Mouse (Mus musculus) heart, embryonic 16.5 days (tissue): ENCODE data around the gene Ppp1r11. TPM values are rescaled to one million over a fixed set of nuclear protein-coding genes. Genes with fewer than 3 reads are reported as not detected.

ENCODE experiments used
- ATAC-seq: fragments of 200-750 bp; cut with Nextera tagmentation; replicated peaks from 2 replicates; pipeline ENCODE4 v1.8.0; 2017; ENCODE audit warnings: moderate number of reproducible peaks; ENCODE audit not compliant: insufficient read depth, low FRiP score; ENCODE audit errors: extremely low read depth
- H3K27ac ChIP-seq: fragments of 300-500 bp; sonication (generic); 2 replicates; pipeline ENCODE4 v1.5.1; 2014; ENCODE audit warnings: mild to moderate bottlenecking, low read length, control low read depth, moderate library complexity
- H3K27me3 ChIP-seq: fragments of 300-500 bp; sonication (generic); 2 replicates; pipeline ENCODE4 v1.6.1; 2014; ENCODE audit warnings: low read length, mixed read lengths; ENCODE audit not compliant: control insufficient read depth, insufficient read depth
- H3K36me3 ChIP-seq: fragments of 300-500 bp; sonication (generic); 2 replicates; pipeline ENCODE4 v1.6.1; 2014; ENCODE audit not compliant: control insufficient read depth, insufficient read depth
- H3K4me1 ChIP-seq: fragments of 300-500 bp; sonication (generic); 2 replicates; pipeline ENCODE4 v1.6.1; 2014; ENCODE audit warnings: low read length, mixed read lengths; ENCODE audit not compliant: control insufficient read depth, insufficient read depth
- H3K4me2 ChIP-seq: fragments of 300-500 bp; sonication (generic); 2 replicates; pipeline ENCODE4 v1.6.1; 2014; ENCODE audit warnings: low read depth, mild to moderate bottlenecking, control low read depth, low read length
- H3K4me3 ChIP-seq: fragments of 300-500 bp; sonication (generic); 2 replicates; pipeline ENCODE4 v1.5.1; 2014; ENCODE audit warnings: mild to moderate bottlenecking, control low read depth, low read length
- H3K9ac ChIP-seq: fragments of 300-500 bp; sonication (generic); 2 replicates; pipeline ENCODE4 v1.6.1; 2014; ENCODE audit warnings: low read length, control low read depth
- H3K9me3 ChIP-seq: fragments of 300-500 bp; sonication (generic); replicated peaks from 2 replicates; pipeline ENCODE4 v1.6.1; 2016; ENCODE audit warnings: low read length; ENCODE audit not compliant: control insufficient read depth
- WGBS: fragments of 180-500 bp; shearing (Covaris S2); extraction: QIAGEN DNeasy Blood & Tissue Kit; methylation state at CpG from one replicate; pipeline ENCODE4 v1.1.7; 2014; 5-methylcytosine and 5-hydroxymethylcytosine counted together
- polyA plus RNA-seq: library from polyadenylated mRNA; unstranded; fragments of >200 nt; fragmentation: Nextera tagmentation; extraction: Ambion mirVana; gene quantifications from 2 replicates; pipeline ENCODE4 v1.2.1, GENCODE M21; 2015

Gene Ppp1r11
- polyA plus RNA-seq, 1 experiment from 2014 or later, result 81.4 TPM

DNA sequence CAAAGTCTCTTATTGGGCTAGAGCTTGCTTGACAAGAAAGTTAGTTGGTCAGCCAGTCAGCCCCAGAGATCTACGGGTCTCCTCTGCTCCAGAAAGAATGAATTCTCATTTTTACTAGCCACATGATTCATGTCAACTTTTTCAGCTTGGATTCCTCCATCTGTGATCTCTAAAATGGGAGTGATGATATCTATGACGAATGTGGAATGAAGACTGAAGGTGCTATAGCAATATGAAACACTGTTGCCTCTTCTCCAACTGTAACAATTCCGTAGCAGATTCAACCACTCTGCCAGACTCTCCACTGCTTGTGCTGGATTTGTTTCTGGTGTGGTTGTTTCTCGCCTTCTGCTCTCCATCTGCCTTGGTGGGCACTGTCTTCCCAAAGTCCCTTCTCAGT is 20.4 kb downstream of the Ppp1r11 start:
- H3K27ac ChIP-seq, result no peak overlapping the region
- H3K4me2 ChIP-seq, result no peak overlapping the region
- no peak overlapping the region for H3K4me3 ChIP-seq
- no peak for ATAC-seq
- no peaks in the 10 kb centered on the region for H3K36me3 ChIP-seq
- 72% methylated on average over 4 of the region's 4 CpGs for WGBS
- no peak overlapping the region for H3K9ac ChIP-seq
- H3K9me3 ChIP-seq, result no peaks in the 10 kb centered on the region
- H3K27me3 ChIP-seq, result no peaks in the 10 kb centered on the region
- peaks cover 6% of the 10 kb centered on the region; the same call in 1 of the 2 replicates for H3K4me1 ChIP-seq

DNA sequence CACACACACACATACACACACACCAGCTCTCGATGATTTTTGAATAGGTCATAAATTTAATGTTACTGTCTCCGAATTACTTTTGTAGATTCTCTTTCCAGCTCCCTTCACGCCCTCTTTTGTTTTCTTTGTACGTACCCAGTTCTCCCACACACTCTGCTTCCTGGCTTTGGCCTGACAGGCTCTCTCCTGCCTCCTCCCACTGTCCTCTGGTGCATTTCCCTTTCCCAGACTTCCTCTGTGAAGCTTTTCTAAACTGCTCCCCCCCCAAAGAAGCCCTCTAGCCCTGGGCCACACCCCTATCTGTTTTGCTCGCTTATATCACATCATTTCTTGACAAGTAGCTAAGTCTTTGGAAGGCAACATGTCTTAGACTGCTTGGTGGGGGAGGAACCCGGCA is 21.3 kb downstream of the Ppp1r11 start:
- no peaks in the 10 kb centered on the region for H3K9me3 ChIP-seq
- no peak overlapping the region for H3K9ac ChIP-seq
- no peak overlapping the region for H3K27ac ChIP-seq
- no peaks in the 10 kb centered on the region for H3K36me3 ChIP-seq
- H3K4me1 ChIP-seq, result peaks cover 6% of the 10 kb centered on the region; the same call in 1 of the 2 replicates
- WGBS, result 64% methylated on average over 6 of the region's 6 CpGs
- no peaks in the 10 kb centered on the region for H3K27me3 ChIP-seq
- ATAC-seq, result no peak
- H3K4me3 ChIP-seq, result no peak overlapping the region
- H3K4me2 ChIP-seq, result no peak overlapping the region

DNA sequence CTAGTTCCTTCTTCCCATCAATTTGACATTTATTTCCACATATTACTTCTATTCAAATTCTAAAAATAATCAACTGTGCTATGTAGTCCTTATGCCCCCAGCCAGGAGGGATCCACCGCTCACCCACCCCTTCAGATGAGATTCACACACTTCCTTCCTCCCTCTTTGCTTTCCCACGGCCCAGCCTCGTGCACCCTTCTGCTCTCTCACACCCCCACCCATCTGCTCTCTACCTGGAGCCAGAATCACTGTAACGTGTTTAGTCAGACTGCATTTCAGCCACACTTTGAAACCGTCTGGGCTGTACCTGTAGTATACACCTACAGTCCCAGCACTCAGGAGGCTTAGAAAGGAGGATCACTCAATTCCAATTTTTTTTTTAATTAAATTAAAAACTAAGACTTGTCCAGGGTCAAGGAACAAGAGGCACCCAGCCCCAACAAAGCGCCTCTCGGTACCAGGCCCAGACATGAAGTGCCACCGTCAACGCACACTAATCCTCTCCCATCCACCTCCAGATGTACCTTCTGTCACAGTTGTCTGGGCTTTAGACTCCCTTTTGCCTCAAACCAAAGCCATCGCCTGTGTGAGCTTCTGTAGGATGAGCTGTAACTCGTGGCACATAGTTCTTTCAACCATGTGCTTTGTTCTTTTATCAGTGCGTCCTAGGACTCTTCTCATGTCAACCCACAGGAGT is 22.2 kb downstream of the Ppp1r11 start:
- H3K9me3 ChIP-seq, result no peaks in the 10 kb centered on the region
- no peaks in the 10 kb centered on the region for H3K27me3 ChIP-seq
- H3K4me1 ChIP-seq, result peaks cover 6% of the 10 kb centered on the region; the same call in 1 of the 2 replicates
- H3K4me2 ChIP-seq, result no peak overlapping the region
- no peaks in the 10 kb centered on the region for H3K36me3 ChIP-seq
- no peak overlapping the region for H3K27ac ChIP-seq
- no peak for ATAC-seq
- no peak overlapping the region for H3K4me3 ChIP-seq
- WGBS, result 70% methylated on average over 12 of the region's 12 CpGs
- no peak overlapping the region for H3K9ac ChIP-seq

DNA sequence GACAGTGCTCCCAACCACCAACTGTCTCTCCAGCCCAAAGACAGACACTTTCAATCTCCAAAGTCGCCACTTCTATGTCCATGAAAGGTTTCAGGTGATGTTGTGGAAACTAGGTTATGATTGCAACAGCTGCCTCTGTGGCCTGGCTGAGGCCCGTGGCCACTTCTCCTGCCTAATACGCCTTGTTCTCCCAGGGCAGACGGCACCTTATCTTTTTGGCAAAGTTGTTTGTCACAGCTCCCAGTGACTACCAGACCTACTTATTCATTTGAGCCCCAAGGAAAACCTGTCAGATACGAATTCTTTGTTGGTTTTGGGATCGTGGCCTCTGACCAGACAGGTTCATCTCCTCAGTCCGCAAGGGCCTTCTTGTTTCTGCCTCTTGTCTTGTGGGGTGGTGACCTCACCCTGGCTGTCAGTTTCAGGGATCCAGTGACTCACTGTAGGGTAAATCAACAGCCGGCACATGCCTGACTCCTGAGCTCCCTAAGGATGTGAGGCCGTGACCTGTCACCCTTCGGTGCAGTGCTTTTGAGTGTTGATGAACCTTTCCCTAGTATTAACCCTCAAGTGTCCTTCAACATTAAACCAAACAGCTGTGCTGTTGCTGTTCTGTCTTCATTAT is 23.9 kb downstream of the Ppp1r11 start:
- H3K9ac ChIP-seq, result no peak overlapping the region
- H3K27ac ChIP-seq, result no peak overlapping the region
- no peak for ATAC-seq
- no peaks in the 10 kb centered on the region for H3K9me3 ChIP-seq
- H3K36me3 ChIP-seq, result no peaks in the 10 kb centered on the region
- no peak overlapping the region for H3K4me2 ChIP-seq
- WGBS, result 30% methylated on average over 10 of the region's 10 CpGs
- H3K4me3 ChIP-seq, result no peak overlapping the region
- H3K4me1 ChIP-seq, result peaks cover 6% of the 10 kb centered on the region; the same call in 1 of the 2 replicates
- H3K27me3 ChIP-seq, result no peaks in the 10 kb centered on the region

DNA sequence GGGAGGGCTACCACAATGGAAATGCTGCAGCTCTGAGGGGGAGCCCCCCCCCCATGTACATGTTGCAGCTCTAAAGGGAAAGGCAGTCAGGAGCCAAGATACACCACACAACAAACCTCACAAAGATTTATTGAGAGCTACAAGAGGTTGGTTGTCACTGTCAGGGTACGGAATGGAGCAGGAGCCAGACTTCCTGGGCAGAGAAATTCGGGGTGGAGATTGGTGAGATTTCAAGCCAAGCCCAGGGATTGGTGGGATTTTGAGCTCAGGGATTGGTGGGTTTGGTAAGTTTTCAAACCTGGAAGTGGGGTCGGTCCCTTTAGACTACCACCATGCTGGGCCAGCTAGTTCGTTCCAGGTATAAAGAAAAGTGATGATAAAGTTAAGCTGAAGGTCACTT is 28.1 kb downstream of the Ppp1r11 start:
- Histone ChIP-seq H3K27ac (no peak overlapping the region), H3K4me2 (no peak overlapping the region), H3K4me3 (no peak overlapping the region), H3K27me3 (peaks cover 3% of the 10 kb centered on the region; the same call in 1 of the 2 replicates), H3K4me1 (no peaks in the 10 kb centered on the region), H3K36me3 (no peaks in the 10 kb centered on the region), H3K9ac (no peak overlapping the region), H3K9me3 (no peaks in the 10 kb centered on the region)
- WGBS, result 57% methylated on average over 4 of the region's 4 CpGs
- ATAC-seq, result no peak

DNA sequence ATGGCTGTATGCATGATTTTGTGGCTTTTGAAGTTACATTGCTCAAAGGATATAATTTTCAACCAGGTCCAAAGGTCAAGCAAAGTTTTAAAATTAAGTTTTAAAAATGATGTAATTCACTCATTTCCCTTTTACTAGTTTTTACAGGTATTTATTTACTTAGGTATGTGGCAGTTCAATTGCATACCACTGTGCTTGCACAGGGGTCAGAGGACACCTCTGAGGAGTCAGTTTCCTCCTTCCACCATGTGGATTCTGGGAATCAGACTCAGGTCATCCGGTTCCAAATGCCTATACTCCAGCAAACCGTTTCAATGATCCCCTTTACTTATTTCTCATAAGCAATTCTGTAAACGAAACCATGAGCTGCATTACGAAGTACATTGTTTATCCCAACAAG is 28.8 kb downstream of the Ppp1r11 start:
- H3K4me2 ChIP-seq, result no peak overlapping the region
- H3K9me3 ChIP-seq, result no peaks in the 10 kb centered on the region
- H3K4me3 ChIP-seq, result no peak overlapping the region
- WGBS, result 75% methylated on average over 4 of the region's 4 CpGs
- H3K27me3 ChIP-seq, result peaks cover 3% of the 10 kb centered on the region; the same call in 1 of the 2 replicates
- no peak overlapping the region for H3K9ac ChIP-seq
- no peak for ATAC-seq
- H3K4me1 ChIP-seq, result no peaks in the 10 kb centered on the region
- no peaks in the 10 kb centered on the region for H3K36me3 ChIP-seq
- H3K27ac ChIP-seq, result no peak overlapping the region

DNA sequence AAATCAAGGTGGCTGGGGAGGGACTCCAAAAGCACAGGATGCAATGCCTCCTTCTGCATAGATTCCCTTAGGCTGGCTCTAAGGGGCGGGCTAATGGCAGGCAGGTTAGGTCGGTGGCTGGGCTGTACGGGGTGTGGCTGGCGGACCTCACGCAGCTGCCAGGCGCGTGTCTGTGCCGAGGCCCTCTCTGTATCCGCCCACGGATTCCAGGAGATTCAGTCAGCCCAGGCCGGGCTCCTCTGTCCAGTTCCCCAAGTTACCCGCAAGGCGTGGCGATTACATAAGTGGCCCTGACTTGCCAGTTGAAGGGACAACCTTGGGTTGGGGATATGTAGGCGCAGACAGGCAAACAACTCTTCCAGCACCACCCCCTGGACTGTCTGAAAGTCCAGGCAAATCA is 31.3 kb downstream of the Ppp1r11 start:
- no peak overlapping the region for H3K9ac ChIP-seq
- H3K36me3 ChIP-seq, result no peaks in the 10 kb centered on the region
- H3K4me1 ChIP-seq, result no peaks in the 10 kb centered on the region
- H3K9me3 ChIP-seq, result no peaks in the 10 kb centered on the region
- peaks cover 6% of the 10 kb centered on the region; the same call in 1 of the 2 replicates for H3K27me3 ChIP-seq
- no peak overlapping the region for H3K4me2 ChIP-seq
- WGBS, result 36% methylated on average over 15 of the region's 15 CpGs
- H3K4me3 ChIP-seq, result no peak overlapping the region
- H3K27ac ChIP-seq, result no peak overlapping the region
- ATAC-seq, result no peak

DNA sequence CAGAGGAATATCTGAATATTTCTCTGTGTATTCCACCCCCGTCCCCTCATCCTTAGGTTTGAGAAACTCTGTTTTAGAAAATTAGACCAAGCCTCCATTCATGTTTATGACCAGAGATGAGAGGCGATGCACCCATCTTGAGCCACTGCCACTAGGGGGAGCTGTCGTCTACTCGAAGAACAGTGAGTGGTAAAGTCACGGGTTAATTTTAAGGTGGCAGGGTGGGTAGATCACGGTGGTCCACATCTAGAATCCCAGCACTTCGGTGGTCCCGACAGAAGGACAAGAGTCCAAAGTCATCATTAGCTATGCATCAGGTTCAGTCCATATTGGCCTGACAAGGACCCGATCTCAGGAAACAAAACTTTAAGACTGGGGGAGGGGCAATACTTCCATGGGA is 36.5 kb downstream of the Ppp1r11 start:
- ATAC-seq, result no peak

DNA sequence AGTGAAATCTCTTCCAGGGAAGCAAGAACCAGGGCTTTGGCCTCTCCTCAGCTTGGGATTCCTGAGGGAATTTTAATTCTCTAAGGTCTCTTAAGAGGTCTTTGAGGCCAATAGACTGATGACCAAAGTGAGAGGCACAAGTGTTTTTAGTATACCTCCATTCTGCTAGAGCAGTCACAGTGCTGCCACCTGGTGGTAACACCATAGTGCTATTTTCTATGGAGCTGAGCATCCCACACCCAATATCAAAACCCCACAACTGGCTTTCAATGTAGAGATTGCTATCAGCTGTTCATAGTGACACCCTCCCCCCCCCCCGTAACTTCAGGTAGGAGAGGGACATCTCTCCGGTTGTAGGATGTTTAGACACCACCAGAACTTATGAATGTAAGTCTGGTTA is 37.4 kb downstream of the Ppp1r11 start:
- Histone ChIP-seq H3K4me2 (no peak overlapping the region), H3K27ac (no peak overlapping the region), H3K4me1 (no peaks in the 10 kb centered on the region), H3K36me3 (no peaks in the 10 kb centered on the region), H3K4me3 (no peak overlapping the region), H3K27me3 (peaks cover 9% of the 10 kb centered on the region), H3K9me3 (no peaks in the 10 kb centered on the region), H3K9ac (no peak overlapping the region)
- no peak for ATAC-seq
- 13% methylated on average over 2 of the region's 2 CpGs for whole genome bisulfite sequencing

More for the DNA sequence above, 36.5 kb downstream of the Ppp1r11 start:
- no peaks in the 10 kb centered on the region for H3K9me3 ChIP-seq
- no peak overlapping the region for H3K27ac ChIP-seq
- H3K4me2 ChIP-seq, result no peak overlapping the region
- H3K4me3 ChIP-seq, result no peak overlapping the region
- H3K27me3 ChIP-seq, result 0 out of 2 replicates have a peak, but pooled peaks cover 5% of the 10 kb centered on the region
- no peak overlapping the region for H3K9ac ChIP-seq
- no peaks in the 10 kb centered on the region for H3K4me1 ChIP-seq
- WGBS, result 13% methylated on average over 9 of the region's 9 CpGs
- no peaks in the 10 kb centered on the region for H3K36me3 ChIP-seq
